In genomic region chr1:56832738-56833137, GRCm38 (mm10) we compare ENCODE assay signal across 15 mouse cellular contexts.
DNase-seq lines count a peak whose midpoint lies in the region; ATAC-seq and TF ChIP-seq lines count a peak whose summit lies in the region.
"Had no signal": no experiment of that assay in that cellular context is flagged by ENCODE, and none has a peak within 500 bp of the region (broad histone marks: within the 10 kb centered on the region; RNA-seq: fewer than 3 reads in every experiment).

No protein-coding gene starts in this region.

- H3K36me3 ChIP-seq in CH12.LX (replicated peaks in 1 of 2; ENCODE audit: control insufficient read depth in 1 of 2, insufficient read depth in 1 of 2, low read length in 1 of 2): peaks cover 17 to 29% of the 10 kb centered on the region in 2 experiments
- no peaks in the 10 kb centered on the region for H3K36me3 ChIP-seq in forebrain, embryonic 13.5 days (ENCODE audit: poor library complexity, severe bottlenecking)
- H3K36me3 ChIP-seq in hindbrain, embryonic 15.5 days: no peaks in the 10 kb centered on the region
- H3K36me3 ChIP-seq in midbrain, postnatal 0 days (ENCODE audit: insufficient read depth, low read length): no peaks in the 10 kb centered on the region
- H3K36me3 ChIP-seq: heart, embryonic 15.5 days; limb, embryonic 12.5 days had no signal

- peaks cover 9 to 28% of the 10 kb centered on the region in 2 experiments for H3K4me1 ChIP-seq in CH12.LX (ENCODE audit: control insufficient read depth in 1 of 2, insufficient read depth in 2 of 2)
- H3K4me1 ChIP-seq in forebrain, embryonic 13.5 days: peaks cover 33% of the 10 kb centered on the region
- peaks cover 20% of the 10 kb centered on the region for H3K4me1 ChIP-seq in hindbrain, embryonic 15.5 days (replicated peaks)
- H3K4me1 ChIP-seq in midbrain, postnatal 0 days (ENCODE audit: insufficient read depth, low read length): no peaks in the 10 kb centered on the region
- H3K4me1 ChIP-seq: heart, embryonic 15.5 days had no signal

- TF ChIP-seq EP300 in CH12.LX (IDR thresholded peaks at IDR 0.05; ENCODE audit: low read length): peak; percentile 19; the same call in 1 of the 2 replicates

- peak overlapping the region; percentile 54 for H3K27ac ChIP-seq in CH12.LX (ENCODE audit: insufficient read depth, low read depth)
- peak overlapping the region; percentile 70 for H3K27ac ChIP-seq in forebrain, embryonic 13.5 days
- H3K27ac ChIP-seq in hindbrain, embryonic 15.5 days (replicated peaks): peak overlapping the region; percentile 67
- no peak overlapping the region for H3K27ac ChIP-seq in midbrain, postnatal 0 days (ENCODE audit: low read depth, low read length)
- H3K27ac ChIP-seq: heart, embryonic 15.5 days; kidney, postnatal 0 days; limb, embryonic 12.5 days; macrophage had no signal

- ATAC-seq in forebrain, embryonic 13.5 days: no peak; the same call in 1 of the 2 replicates
- no peak for ATAC-seq in hindbrain, embryonic 15.5 days (ENCODE audit: low FRiP score, low read depth)
- ATAC-seq in midbrain, postnatal 0 days (ENCODE audit: low FRiP score): no peak
- ATAC-seq: inflammation-experienced regulatory T-cells, adult 6 months; Patski had no signal

- WGBS in forebrain, embryonic 13.5 days: 61% methylated on average over 8 of the region's 8 CpGs
- 62% methylated on average over 8 of the region's 8 CpGs for WGBS in hindbrain, embryonic 15.5 days
- WGBS in midbrain, postnatal 0 days: 53% methylated on average over 8 of the region's 8 CpGs

- no peaks in the 10 kb centered on the region for H3K79me2 ChIP-seq in CH12.LX (replicated peaks; ENCODE audit: control insufficient read depth, extremely low read depth, insufficient read depth, poor library complexity, severe bottlenecking)

- no peak for TF ChIP-seq RAD21 in CH12.LX (IDR thresholded peaks at IDR 0.05; ENCODE audit: low read depth, low read length)

- in situ Hi-C loops in CH12.LX (cut with MboI; ENCODE audit: low pct_ligation_motif_present, low pct_unique_long_range_greater_than_20kb, low sequenced_read_pairs): no loop called here

- H3K4me3 ChIP-seq in CH12.LX (replicated peaks in 1 of 3; ENCODE audit: low read depth in 2 of 3, low read length in 2 of 3, poor library complexity in 1 of 3): no peak overlapping the region
- no peak overlapping the region for H3K4me3 ChIP-seq in forebrain, embryonic 13.5 days
- H3K4me3 ChIP-seq in hindbrain, embryonic 15.5 days: no peak overlapping the region
- no peak overlapping the region for H3K4me3 ChIP-seq in midbrain, postnatal 0 days (ENCODE audit: low read depth, low read length)
- H3K4me3 ChIP-seq: heart, embryonic 15.5 days; limb, embryonic 12.5 days had no signal

- dilution Hi-C loops in CH12.LX (cut with MboI; ENCODE audit: extremely low pct_ligation_motif_present, extremely low pct_unique_long_range_greater_than_20kb, low sequenced_read_pairs): no loop called here

- TF ChIP-seq CTCF in CH12.LX (conservative IDR thresholded peaks at IDR 0.05 in 1 of 2, IDR thresholded peaks at IDR 0.05 in 1 of 2; ENCODE audit: low read depth in 2 of 2, low read length in 2 of 2): no peak
- TF ChIP-seq CTCF in midbrain, postnatal 0 days (IDR thresholded peaks at IDR 0.05): no peak

- peak overlapping the region; percentile 76 for H3K4me2 ChIP-seq in CH12.LX (ENCODE audit: insufficient read depth, low read depth, poor library complexity, severe bottlenecking)
- peak overlapping the region; percentile 29; the same call in 1 of the 2 replicates for H3K4me2 ChIP-seq in forebrain, embryonic 13.5 days
- peak overlapping the region; percentile 27; the same call in 1 of the 2 replicates for H3K4me2 ChIP-seq in hindbrain, embryonic 15.5 days
- peak overlapping the region; percentile 10; the same call in 1 of the 2 replicates for H3K4me2 ChIP-seq in midbrain, postnatal 0 days (ENCODE audit: low read depth, low read length, poor library complexity, severe bottlenecking)
- H3K4me2 ChIP-seq: heart, embryonic 15.5 days had no signal

- H3K9ac ChIP-seq in CH12.LX (ENCODE audit: insufficient read depth, low read depth): no peak overlapping the region
- H3K9ac ChIP-seq in forebrain, embryonic 13.5 days: no peak overlapping the region
- no peak overlapping the region for H3K9ac ChIP-seq in hindbrain, embryonic 15.5 days
- no peak overlapping the region for H3K9ac ChIP-seq in midbrain, postnatal 0 days (replicated peaks; ENCODE audit: low read length, poor library complexity, severe bottlenecking)
- H3K9ac ChIP-seq: heart, embryonic 15.5 days; limb, embryonic 12.5 days had no signal

- H3K9me3 ChIP-seq in CH12.LX (replicated peaks; ENCODE audit: low read length): no peaks in the 10 kb centered on the region
- no peaks in the 10 kb centered on the region for H3K9me3 ChIP-seq in forebrain, embryonic 13.5 days (replicated peaks)
- no peaks in the 10 kb centered on the region for H3K9me3 ChIP-seq in hindbrain, embryonic 15.5 days
- H3K9me3 ChIP-seq in midbrain, postnatal 0 days (ENCODE audit: low read length): no peaks in the 10 kb centered on the region
- H3K9me3 ChIP-seq: heart, embryonic 15.5 days; limb, embryonic 12.5 days had no signal

- no peak for TF ChIP-seq POLR2A in CH12.LX (IDR thresholded peaks at IDR 0.05; ENCODE audit: low read depth, low read length)

- no peaks in the 10 kb centered on the region for H3K27me3 ChIP-seq in CH12.LX (replicated peaks)
- no peaks in the 10 kb centered on the region for H3K27me3 ChIP-seq in forebrain, embryonic 13.5 days
- no peaks in the 10 kb centered on the region for H3K27me3 ChIP-seq in hindbrain, embryonic 15.5 days
- no peaks in the 10 kb centered on the region for H3K27me3 ChIP-seq in midbrain, postnatal 0 days (ENCODE audit: insufficient read depth, low read length)
- H3K27me3 ChIP-seq: heart, embryonic 15.5 days; limb, embryonic 12.5 days; Patski had no signal

- DNase-seq in CH12.LX (ENCODE audit: extremely low read depth): no peak
- no peak for DNase-seq in midbrain, postnatal 0 days (ENCODE audit: low spot score)
- no peak for DNase-seq in gastrocnemius, adult 18-20 months (ENCODE audit: low spot score)
- no peak for DNase-seq in left cerebral cortex, adult 8-10 months (ENCODE audit: low spot score in 2 of 2)
- DNase-seq in thymus, postnatal 25 days: no peak
- DNase-seq: cerebellum, adult 11 months; thymus, adult 2 months had no signal

TF ChIP-seq in CH12.LX, 34 proteins besides CTCF, POLR2A, EP300 and RAD21:
- TF ChIP-seq USF1 (IDR thresholded peaks at IDR 0.05; ENCODE audit: low read depth, low read length): no peak
- TF ChIP-seq TCF12 (IDR thresholded peaks at IDR 0.05; ENCODE audit: low read depth, low read length): peak; percentile 72
- 0 out of 2 replicates have a peak, but pooled peaks have one; percentile 9 for TF ChIP-seq ETS1 (conservative IDR thresholded peaks at IDR 0.05; ENCODE audit: low read depth, low read length)
- no peak for TF ChIP-seq MYC (IDR thresholded peaks at IDR 0.05; ENCODE audit: low read depth, low read length)

Comparison
In these comparisons a context has a peak if more than half of its experiments do, and no peak if none do; other contexts are left out.
1. H3K4me2 ChIP-seq: peak in every context shown above with its lines; median percentile 76 in CH12.LX; 29 in forebrain, embryonic 13.5 days; 27 in hindbrain, embryonic 15.5 days; 10 in midbrain, postnatal 0 days.